Mouse (Mus musculus): Measurements from ENCODE around the gene Nfe2l1. TPM values are rescaled to one million over a fixed set of nuclear protein-coding genes. Genes with fewer than 3 reads are reported as not detected.
A peak's percentile ranks its signal among the peaks of the same experiment; 100 is the strongest.

Nfe2l1 gene
- polyA plus RNA-seq, 1 experiment from 2014 or later, result 31.6 TPM

DNA sequence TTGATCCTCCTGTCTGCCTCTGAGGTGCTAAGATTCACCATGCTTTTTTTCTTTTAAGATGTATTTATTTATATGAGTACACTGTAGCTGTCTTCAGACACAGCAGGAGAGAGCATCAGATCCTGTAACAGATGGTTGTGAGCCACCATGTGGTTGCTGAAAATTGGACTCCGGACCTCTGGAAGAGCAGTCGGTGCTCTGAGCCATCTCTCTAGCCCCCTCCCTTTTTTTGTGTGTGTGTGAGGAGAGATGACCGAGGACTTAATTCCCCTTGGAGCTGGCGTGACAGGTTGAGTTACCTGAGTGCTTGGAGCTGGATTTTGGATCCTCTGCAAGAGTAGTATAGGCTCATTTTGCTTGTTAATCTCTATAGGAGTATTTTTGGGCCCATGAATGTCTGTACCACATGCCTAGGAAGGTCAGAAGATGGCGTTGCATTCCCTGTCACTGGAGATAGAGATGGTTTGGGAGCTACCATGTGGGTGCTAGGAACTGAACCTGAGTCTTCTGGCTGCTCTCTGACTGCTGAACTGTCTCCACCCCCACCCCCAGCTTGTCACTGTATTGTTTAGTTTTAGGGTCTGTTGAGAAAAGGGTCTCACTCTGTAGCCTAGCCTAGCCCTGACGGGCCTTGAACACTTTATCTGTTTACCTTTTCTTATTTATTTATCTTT, 20.1 kb downstream of the Nfe2l1 start:
- no peak overlapping the region for H3K4me2 ChIP-seq (replicated peaks; ENCODE audit: low read depth)
- WGBS, result 86% methylated on average over 6 of the region's 6 CpGs
- H3K4me3 ChIP-seq (ENCODE audit: low read depth, low read length), result no peak overlapping the region
- H3K36me3 ChIP-seq (ENCODE audit: control insufficient read depth, insufficient read depth), result peaks cover 59% of the 10 kb centered on the region
- no peak for TF ChIP-seq CTCF (IDR thresholded peaks at IDR 0.05; ENCODE audit: low read depth)
- H3K9me3 ChIP-seq (ENCODE audit: control insufficient read depth), result no peaks in the 10 kb centered on the region
- H3K27me3 ChIP-seq (replicated peaks; ENCODE audit: control insufficient read depth, insufficient read depth, low read length), result no peaks in the 10 kb centered on the region
- H3K4me1 ChIP-seq (replicated peaks; ENCODE audit: control insufficient read depth, insufficient read depth, low read length), result no peaks in the 10 kb centered on the region
- no peak overlapping the region for H3K9ac ChIP-seq (ENCODE audit: low read depth, low read length)
- H3K27ac ChIP-seq (ENCODE audit: low read depth, low read length), result no peak overlapping the region; the same call in 1 of the 2 replicates
- no peak for ATAC-seq

DNA sequence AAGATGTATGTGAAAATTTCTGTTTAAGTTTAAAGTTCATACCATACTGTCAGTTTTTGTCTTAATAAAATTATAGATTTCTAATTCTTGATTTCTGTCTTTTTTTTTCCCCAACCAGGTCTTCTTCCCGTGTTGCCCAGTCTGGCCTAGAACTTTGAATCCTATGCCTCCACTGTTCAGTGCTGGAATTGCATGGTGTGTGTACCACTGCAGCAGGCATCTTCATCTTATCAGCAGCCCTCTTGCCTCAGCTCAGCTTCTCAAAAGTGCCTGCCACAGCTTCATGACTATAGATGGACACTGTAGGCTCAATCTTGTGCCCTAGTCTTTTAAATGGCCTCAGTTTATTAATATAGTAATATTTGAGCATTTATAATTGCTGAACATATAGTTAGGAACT, 21.7 kb downstream of the Nfe2l1 start:
- no peaks in the 10 kb centered on the region for H3K27me3 ChIP-seq (replicated peaks; ENCODE audit: control insufficient read depth, insufficient read depth, low read length)
- no peak overlapping the region for H3K9ac ChIP-seq (ENCODE audit: low read depth, low read length)
- peak; percentile 48 for TF ChIP-seq CTCF (IDR thresholded peaks at IDR 0.05; ENCODE audit: low read depth)
- H3K36me3 ChIP-seq (ENCODE audit: control insufficient read depth, insufficient read depth), result peaks cover 68% of the 10 kb centered on the region
- H3K27ac ChIP-seq (ENCODE audit: low read depth, low read length), result no peak overlapping the region
- H3K4me2 ChIP-seq (replicated peaks; ENCODE audit: low read depth), result no peak overlapping the region
- no peaks in the 10 kb centered on the region for H3K4me1 ChIP-seq (replicated peaks; ENCODE audit: control insufficient read depth, insufficient read depth, low read length)
- no peak for ATAC-seq
- H3K9me3 ChIP-seq (ENCODE audit: control insufficient read depth), result no peaks in the 10 kb centered on the region
- 57% methylated on average over 1 of the region's 1 CpGs for WGBS
- no peak overlapping the region for H3K4me3 ChIP-seq (ENCODE audit: low read depth, low read length)

DNA sequence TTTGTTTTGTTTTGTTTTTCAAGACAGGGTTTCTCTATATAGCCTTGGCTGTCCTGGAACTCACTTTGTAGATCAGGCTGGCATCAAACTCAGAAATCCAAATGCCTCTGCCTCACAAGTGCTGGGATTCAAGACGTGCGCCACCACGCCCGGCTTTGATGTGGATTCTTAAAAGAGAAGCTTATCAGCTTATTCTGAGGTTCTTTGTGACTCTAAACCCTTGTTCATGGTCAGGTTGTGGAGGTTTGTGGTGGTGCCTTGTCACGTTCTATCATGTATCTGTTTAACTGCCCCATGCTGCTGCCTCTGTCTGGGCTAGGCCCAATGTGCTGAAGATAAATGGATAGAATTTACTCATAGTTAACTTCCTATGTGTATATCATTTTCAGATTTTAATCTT, 24.2 kb downstream of the Nfe2l1 start:
- no peak overlapping the region for H3K9ac ChIP-seq (ENCODE audit: low read depth, low read length)
- no peaks in the 10 kb centered on the region for H3K27me3 ChIP-seq (replicated peaks; ENCODE audit: control insufficient read depth, insufficient read depth, low read length)
- H3K4me1 ChIP-seq (replicated peaks; ENCODE audit: control insufficient read depth, insufficient read depth, low read length), result no peaks in the 10 kb centered on the region
- ATAC-seq, result no peak
- 86% methylated on average over 5 of the region's 5 CpGs for WGBS
- peaks cover 86% of the 10 kb centered on the region for H3K36me3 ChIP-seq (ENCODE audit: control insufficient read depth, insufficient read depth)
- TF ChIP-seq CTCF (IDR thresholded peaks at IDR 0.05; ENCODE audit: low read depth), result no peak
- H3K9me3 ChIP-seq (ENCODE audit: control insufficient read depth), result no peaks in the 10 kb centered on the region
- H3K4me3 ChIP-seq (ENCODE audit: low read depth, low read length), result no peak overlapping the region
- H3K27ac ChIP-seq (ENCODE audit: low read depth, low read length), result no peak overlapping the region
- H3K4me2 ChIP-seq (replicated peaks; ENCODE audit: low read depth), result no peak overlapping the region

DNA sequence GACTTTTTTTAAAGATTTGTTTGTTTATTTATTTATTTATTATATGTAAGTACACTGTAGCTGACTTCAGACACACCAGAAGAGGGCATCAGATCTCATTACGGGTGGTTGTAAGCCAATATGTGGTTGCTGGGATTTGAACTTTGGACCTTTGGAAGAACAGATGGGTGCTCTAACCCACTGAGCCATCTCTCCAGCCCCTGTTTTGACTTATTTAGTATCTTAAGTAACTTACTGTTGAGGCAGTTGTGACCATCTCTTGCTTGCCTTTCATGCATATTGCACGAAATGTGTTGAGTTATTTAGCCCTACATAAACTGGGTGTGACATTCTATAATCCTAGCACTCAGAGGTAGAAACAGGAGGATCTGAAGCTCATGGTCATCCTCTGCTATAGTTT, 30.3 kb downstream of the Nfe2l1 start:
- Histone ChIP-seq H3K27ac (ENCODE audit: low read depth, low read length) (no peak overlapping the region), H3K9me3 (ENCODE audit: control insufficient read depth) (no peaks in the 10 kb centered on the region), H3K36me3 (ENCODE audit: control insufficient read depth, insufficient read depth) (peaks cover 41% of the 10 kb centered on the region), H3K9ac (ENCODE audit: low read depth, low read length) (no peak overlapping the region), H3K4me3 (ENCODE audit: low read depth, low read length) (no peak overlapping the region), H3K4me2 (replicated peaks; ENCODE audit: low read depth) (no peak overlapping the region), H3K4me1 (replicated peaks; ENCODE audit: control insufficient read depth, insufficient read depth, low read length) (no peaks in the 10 kb centered on the region), H3K27me3 (replicated peaks; ENCODE audit: control insufficient read depth, insufficient read depth, low read length) (no peaks in the 10 kb centered on the region)
- 80% methylated on average over 2 of the region's 2 CpGs for WGBS
- ATAC-seq, result no peak
- no peak for TF ChIP-seq CTCF (IDR thresholded peaks at IDR 0.05; ENCODE audit: low read depth)

DNA sequence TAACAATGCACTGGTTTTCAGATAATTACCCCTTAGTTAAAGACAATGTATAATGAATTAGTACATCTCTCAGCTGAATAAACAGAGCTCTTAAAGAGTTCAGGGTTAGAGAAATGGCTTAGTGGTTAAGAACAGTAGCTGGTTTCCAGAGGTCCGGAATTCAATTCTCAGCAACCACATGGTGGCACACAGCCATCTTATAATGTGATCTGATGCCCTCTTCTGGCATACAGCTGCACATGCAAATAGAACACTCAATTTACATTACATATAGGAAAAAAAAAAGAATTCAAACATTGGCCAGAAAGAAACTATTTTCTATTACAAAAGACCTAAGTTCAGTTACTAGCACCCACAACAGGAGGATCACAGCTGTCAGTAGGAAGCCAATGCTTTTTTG, 33.2 kb downstream of the Nfe2l1 start:
- peaks cover 14% of the 10 kb centered on the region for H3K36me3 ChIP-seq (ENCODE audit: control insufficient read depth, insufficient read depth)
- TF ChIP-seq CTCF (IDR thresholded peaks at IDR 0.05; ENCODE audit: low read depth), result peak; percentile 64
- H3K4me2 ChIP-seq (replicated peaks; ENCODE audit: low read depth), result no peak overlapping the region
- no peaks in the 10 kb centered on the region for H3K27me3 ChIP-seq (replicated peaks; ENCODE audit: control insufficient read depth, insufficient read depth, low read length)
- WGBS, result 72% methylated on average over 1 of the region's 1 CpGs
- H3K4me1 ChIP-seq (replicated peaks; ENCODE audit: control insufficient read depth, insufficient read depth, low read length), result no peaks in the 10 kb centered on the region
- H3K27ac ChIP-seq (ENCODE audit: low read depth, low read length), result no peak overlapping the region
- no peak overlapping the region for H3K9ac ChIP-seq (ENCODE audit: low read depth, low read length)
- no peak for ATAC-seq
- H3K4me3 ChIP-seq (ENCODE audit: low read depth, low read length), result no peak overlapping the region
- H3K9me3 ChIP-seq (ENCODE audit: control insufficient read depth), result no peaks in the 10 kb centered on the region

DNA sequence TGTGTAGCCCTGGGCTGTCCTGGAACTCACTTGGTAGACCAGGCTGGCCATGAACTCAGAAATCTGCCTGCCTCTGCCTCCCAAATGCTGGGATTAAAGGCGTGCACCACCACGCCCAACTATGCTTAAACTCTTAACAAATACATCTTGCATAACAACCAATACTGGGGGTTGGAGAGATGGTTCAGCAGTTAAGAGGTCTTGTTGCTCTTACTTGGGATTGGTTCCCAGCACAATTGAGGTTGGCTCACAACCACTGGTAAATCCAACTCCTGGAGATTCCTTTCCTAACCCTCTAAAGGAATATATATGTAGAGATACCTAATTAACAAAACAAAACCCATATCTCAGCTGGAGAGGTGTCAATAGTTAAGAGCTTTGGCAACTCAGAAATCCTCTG, 33.7 kb downstream of the Nfe2l1 start:
- no peak for ATAC-seq
- H3K4me2 ChIP-seq (replicated peaks; ENCODE audit: low read depth), result no peak overlapping the region
- H3K27ac ChIP-seq (ENCODE audit: low read depth, low read length), result no peak overlapping the region
- no peaks in the 10 kb centered on the region for H3K4me1 ChIP-seq (replicated peaks; ENCODE audit: control insufficient read depth, insufficient read depth, low read length)
- TF ChIP-seq CTCF (IDR thresholded peaks at IDR 0.05; ENCODE audit: low read depth), result no peak
- no peak overlapping the region for H3K9ac ChIP-seq (ENCODE audit: low read depth, low read length)
- no peak overlapping the region for H3K4me3 ChIP-seq (ENCODE audit: low read depth, low read length)
- H3K36me3 ChIP-seq (ENCODE audit: control insufficient read depth, insufficient read depth), result peaks cover 9% of the 10 kb centered on the region
- no peaks in the 10 kb centered on the region for H3K27me3 ChIP-seq (replicated peaks; ENCODE audit: control insufficient read depth, insufficient read depth, low read length)
- H3K9me3 ChIP-seq (ENCODE audit: control insufficient read depth), result no peaks in the 10 kb centered on the region
- WGBS, result 95% methylated on average over 2 of the region's 2 CpGs
